Mouse (Mus musculus) embryonic facial prominence, embryonic 15.5 days (tissue): ENCODE results near the gene Ssh3. TPM values are rescaled to one million over a fixed set of nuclear protein-coding genes. Genes with fewer than 3 reads are reported as not detected.

Experiments
- ATAC-seq: fragments of 200-750 bp; cut with Nextera tagmentation; 2 replicates; pipeline ENCODE4 v1.8.0; 2017; ENCODE audit warnings: low read depth, moderate TSS enrichment; ENCODE audit not compliant: insufficient number of reproducible peaks, low FRiP score, low TSS enrichment
- H3K27ac ChIP-seq: fragments of 300-500 bp; sonication (generic); replicated peaks from 2 replicates; pipeline ENCODE4 v1.5.1; 2015; ENCODE audit warnings: mild to moderate bottlenecking, inconsistent platforms
- H3K27me3 ChIP-seq: fragments of 300-500 bp; sonication (generic); 2 replicates; pipeline ENCODE4 v1.6.1; 2015; ENCODE audit warnings: inconsistent platforms
- H3K36me3 ChIP-seq: fragments of 300-500 bp; sonication (generic); 2 replicates; pipeline ENCODE4 v1.6.1; 2015; ENCODE audit warnings: mild to moderate bottlenecking, inconsistent platforms
- H3K4me1 ChIP-seq: fragments of 300-500 bp; sonication (generic); 2 replicates; pipeline ENCODE4 v1.6.1; 2015; ENCODE audit warnings: inconsistent platforms
- H3K4me2 ChIP-seq: fragments of 300-500 bp; sonication (generic); replicated peaks from 2 replicates; pipeline ENCODE4 v1.6.1; 2015; ENCODE audit warnings: mild to moderate bottlenecking, inconsistent platforms
- H3K4me3 ChIP-seq: fragments of 300-500 bp; sonication (generic); replicated peaks from 2 replicates; pipeline ENCODE4 v1.5.1; 2015; ENCODE audit warnings: mild to moderate bottlenecking, inconsistent platforms
- H3K9ac ChIP-seq: fragments of 300-500 bp; sonication (generic); 2 replicates; pipeline ENCODE4 v1.6.1; 2015; ENCODE audit warnings: inconsistent platforms
- H3K9me3 ChIP-seq: fragments of 300-500 bp; sonication (generic); replicated peaks from 2 replicates; pipeline ENCODE4 v1.6.1; 2016; ENCODE audit warnings: inconsistent platforms
- WGBS: fragments of 180-500 bp; shearing (Covaris S2); methylation state at CpG from one replicate; pipeline ENCODE4 v1.1.7; 2015; 5-methylcytosine and 5-hydroxymethylcytosine counted together
- polyA plus RNA-seq: library from polyadenylated mRNA; unstranded; fragments of >200 nt; fragmentation: Nextera tagmentation; extraction: Ambion mirVana; gene quantifications from 2 replicates; pipeline ENCODE4 v1.2.1, GENCODE M21; 2015

Gene Ssh3
- polyA plus RNA-seq, 1 experiment from 2014 or later, result 34.4 TPM

- Histone ChIP-seq H3K27me3 (no peaks in the 10 kb centered on the region), H3K27ac (peak overlapping the region; percentile 83), H3K4me3 (peak overlapping the region; percentile 17), H3K9ac (no peak overlapping the region; the same call in 1 of the 2 replicates), H3K4me1 (peaks cover 79% of the 10 kb centered on the region), H3K36me3 (no peaks in the 10 kb centered on the region), H3K9me3 (no peaks in the 10 kb centered on the region), H3K4me2 (peak overlapping the region; percentile 42)
- no peak for ATAC-seq
- WGBS, result 51% methylated on average over 7 of the region's 7 CpGs
Observed at GRCm38 (mm10) chr19:4302936-4303639, 34.1 kb upstream of the Ssh3 start.

DNA sequence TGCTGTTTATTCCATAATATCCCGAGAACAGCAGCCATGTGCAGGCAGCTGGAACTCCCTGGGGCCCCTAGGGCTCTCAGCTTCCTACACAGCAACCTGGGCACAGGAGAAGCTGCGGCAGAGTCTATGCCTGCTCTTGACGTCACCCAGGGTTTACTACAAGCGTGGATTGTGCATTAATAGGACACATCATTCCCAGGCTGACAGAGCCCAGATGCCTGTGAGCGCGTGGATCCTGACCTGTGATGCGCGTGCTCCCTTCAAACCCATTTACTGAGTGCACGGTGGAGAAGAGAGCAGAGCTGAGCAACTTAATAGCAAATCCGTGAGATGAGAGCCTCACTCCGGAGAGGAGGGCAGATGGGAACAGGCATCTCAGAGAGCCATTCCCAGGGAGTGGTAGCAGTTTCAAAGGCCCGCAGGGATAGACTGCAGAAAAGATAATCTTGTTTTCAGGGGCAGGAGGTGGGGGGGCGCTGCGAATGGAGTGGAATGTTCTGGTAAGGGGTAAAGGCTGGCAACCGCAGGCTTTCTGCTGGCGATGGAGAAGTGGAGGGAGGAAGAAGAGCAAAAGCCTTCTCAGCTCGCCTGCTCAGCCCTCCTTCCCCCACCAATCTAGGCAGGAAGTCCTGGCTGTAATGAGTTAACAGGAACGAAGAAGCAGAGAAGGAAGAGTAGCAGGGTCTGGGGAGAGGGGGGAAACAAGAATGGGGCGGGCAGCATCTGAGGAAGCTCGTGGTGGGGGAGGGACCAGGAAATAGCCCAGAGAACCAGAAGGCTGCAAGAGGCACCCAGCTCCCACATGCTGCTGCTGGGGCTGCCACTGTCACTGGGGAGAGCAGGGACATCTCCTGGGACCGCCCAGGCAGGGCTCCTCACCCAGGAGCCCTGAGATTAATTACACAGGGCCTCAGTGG is 33.0 kb upstream of the Ssh3 start:
- Histone ChIP-seq H3K27ac (peak overlapping the region; percentile 83), H3K36me3 (no peaks in the 10 kb centered on the region), H3K4me2 (peak overlapping the region; percentile 42), H3K9me3 (no peaks in the 10 kb centered on the region), H3K9ac (no peak overlapping the region), H3K27me3 (no peaks in the 10 kb centered on the region), H3K4me1 (peaks cover 89% of the 10 kb centered on the region), H3K4me3 (peak overlapping the region; percentile 17)
- no peak for ATAC-seq
- WGBS, result 11% methylated on average over 21 of the region's 21 CpGs

- Histone ChIP-seq H3K36me3 (no peaks in the 10 kb centered on the region), H3K4me1 (peaks cover 87% of the 10 kb centered on the region), H3K9ac (no peak overlapping the region), H3K27ac (peak overlapping the region; percentile 83), H3K4me2 (peak overlapping the region; percentile 42), H3K9me3 (no peaks in the 10 kb centered on the region), H3K27me3 (no peaks in the 10 kb centered on the region), H3K4me3 (peak overlapping the region; percentile 17; the same call in 1 of the 2 replicates)
- WGBS, result 58% methylated on average over 11 of the region's 11 CpGs
- no peak for ATAC-seq
Observed at GRCm38 (mm10) chr19:4300852-4301734, 32.1 kb upstream of the Ssh3 start.

DNA sequence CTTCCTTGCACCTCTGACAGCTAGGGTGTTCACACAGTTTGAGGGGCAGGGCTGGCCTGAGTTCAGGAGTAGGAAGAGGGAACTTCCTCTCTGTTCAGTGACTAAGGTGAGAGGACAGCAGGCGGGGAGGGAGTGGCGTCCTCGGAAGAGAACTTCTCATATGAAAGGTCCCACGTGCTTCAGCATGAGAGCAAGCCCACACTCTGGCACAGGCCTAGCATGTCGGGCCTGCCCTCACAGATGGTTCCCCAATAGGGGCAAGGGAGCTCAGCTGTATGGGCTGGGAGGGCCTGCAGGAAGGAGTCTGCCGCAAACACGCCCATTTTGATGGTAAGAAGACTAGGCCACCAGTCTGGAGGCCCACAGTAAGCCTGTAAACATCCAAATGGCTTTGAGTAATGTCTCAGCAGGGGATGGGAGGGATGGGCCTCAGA is 31.3 kb upstream of the Ssh3 start:
- Histone ChIP-seq H3K4me2 (no peak overlapping the region), H3K27ac (peak overlapping the region; percentile 59), H3K4me3 (no peak overlapping the region), H3K4me1 (peaks cover 86% of the 10 kb centered on the region), H3K9me3 (no peaks in the 10 kb centered on the region), H3K9ac (no peak overlapping the region), H3K27me3 (no peaks in the 10 kb centered on the region), H3K36me3 (no peaks in the 10 kb centered on the region)
- ATAC-seq, result no peak
- WGBS, result 50% methylated on average over 7 of the region's 7 CpGs

GRCm38 (mm10) chr19:4299574-4300270 is 30.7 kb upstream of the Ssh3 start:
- Histone ChIP-seq H3K4me3 (no peak overlapping the region), H3K9me3 (no peaks in the 10 kb centered on the region), H3K4me2 (no peak overlapping the region), H3K9ac (no peak overlapping the region), H3K27me3 (no peaks in the 10 kb centered on the region), H3K4me1 (peaks cover 81% of the 10 kb centered on the region), H3K36me3 (no peaks in the 10 kb centered on the region), H3K27ac (peak overlapping the region; percentile 59)
- no peak for ATAC-seq
- 72% methylated on average over 6 of the region's 6 CpGs for WGBS

DNA sequence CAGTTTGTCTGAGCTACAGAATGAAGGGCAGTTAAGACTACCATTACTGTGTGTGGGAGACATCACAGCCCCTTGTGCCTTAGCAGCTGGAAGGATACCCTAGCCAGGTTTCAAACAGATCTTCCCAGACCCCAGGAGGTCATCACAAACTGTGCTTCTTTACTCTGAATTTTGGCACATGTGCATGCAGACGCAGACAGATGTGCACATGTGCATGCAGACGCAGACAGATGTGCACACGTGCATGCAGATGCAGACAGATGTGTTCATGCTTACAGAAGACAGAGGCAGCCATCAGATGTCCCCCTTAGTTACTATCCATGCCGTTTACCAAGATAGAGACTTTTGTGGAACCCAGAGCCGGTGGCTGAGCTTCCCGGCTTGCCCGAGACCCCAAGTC is 30.1 kb upstream of the Ssh3 start:
- no peak for ATAC-seq
- peak overlapping the region; percentile 59; the same call in 1 of the 2 replicates for H3K27ac ChIP-seq
- no peak overlapping the region for H3K9ac ChIP-seq
- H3K36me3 ChIP-seq, result 0 out of 2 replicates have a peak, but pooled peaks cover 3% of the 10 kb centered on the region
- WGBS, result 86% methylated on average over 7 of the region's 7 CpGs
- H3K9me3 ChIP-seq, result no peaks in the 10 kb centered on the region
- no peak overlapping the region for H3K4me2 ChIP-seq
- peaks cover 81% of the 10 kb centered on the region for H3K4me1 ChIP-seq
- H3K4me3 ChIP-seq, result no peak overlapping the region
- no peaks in the 10 kb centered on the region for H3K27me3 ChIP-seq

GRCm38 (mm10) chr19:4298322-4299121 is 29.5 kb upstream of the Ssh3 start:
- ATAC-seq, result no peak
- 77% methylated on average over 17 of the region's 17 CpGs for WGBS
- no peak overlapping the region for H3K4me2 ChIP-seq
- H3K27me3 ChIP-seq, result no peaks in the 10 kb centered on the region
- H3K9ac ChIP-seq, result no peak overlapping the region
- peaks cover 76% of the 10 kb centered on the region for H3K4me1 ChIP-seq
- no peaks in the 10 kb centered on the region for H3K9me3 ChIP-seq
- H3K36me3 ChIP-seq, result 0 out of 2 replicates have a peak, but pooled peaks cover 3% of the 10 kb centered on the region
- no peak overlapping the region for H3K4me3 ChIP-seq
- H3K27ac ChIP-seq, result no peak overlapping the region

- Histone ChIP-seq H3K27ac (no peak overlapping the region), H3K27me3 (no peaks in the 10 kb centered on the region), H3K4me1 (peaks cover 69% of the 10 kb centered on the region), H3K9me3 (no peaks in the 10 kb centered on the region), H3K36me3 (peaks cover 6% of the 10 kb centered on the region), H3K9ac (no peak overlapping the region), H3K4me2 (no peak overlapping the region), H3K4me3 (no peak overlapping the region)
- no peak for ATAC-seq
- WGBS, result 79% methylated on average over 5 of the region's 5 CpGs
Observed at GRCm38 (mm10) chr19:4297851-4298250, 28.9 kb upstream of the Ssh3 start.

GRCm38 (mm10) chr19:4296611-4297010 is 27.6 kb upstream of the Ssh3 start:
- WGBS, result 83% methylated on average over 2 of the region's 2 CpGs
- Histone ChIP-seq H3K27me3 (no peaks in the 10 kb centered on the region), H3K27ac (peak overlapping the region; percentile 34; the same call in 1 of the 2 replicates), H3K4me3 (no peak overlapping the region), H3K4me1 (peaks cover 57% of the 10 kb centered on the region), H3K9me3 (no peaks in the 10 kb centered on the region), H3K9ac (no peak overlapping the region), H3K4me2 (no peak overlapping the region), H3K36me3 (peaks cover 18% of the 10 kb centered on the region)
- no peak for ATAC-seq

DNA sequence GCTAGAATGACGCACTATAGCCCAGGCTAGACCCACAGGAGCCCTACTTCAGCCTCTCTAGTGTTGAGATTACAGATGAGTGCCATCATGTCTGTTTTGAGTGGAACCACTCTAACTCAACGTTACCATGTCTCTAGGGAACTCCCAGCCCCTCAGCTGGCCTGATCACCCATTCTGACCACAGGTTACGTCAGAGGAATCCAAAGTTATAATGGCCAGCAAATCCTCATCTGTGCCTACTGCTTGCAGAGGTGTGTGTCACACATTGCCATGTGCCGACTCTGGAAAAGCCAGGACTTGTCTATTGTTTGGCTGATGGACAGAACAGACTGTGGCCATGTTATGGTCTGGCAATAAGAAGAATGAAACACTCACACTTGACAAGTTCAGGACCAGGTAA is 26.4 kb upstream of the Ssh3 start:
- ATAC-seq, result no peak
- no peak overlapping the region for H3K4me2 ChIP-seq
- H3K36me3 ChIP-seq, result peaks cover 30% of the 10 kb centered on the region
- peaks cover 45% of the 10 kb centered on the region for H3K4me1 ChIP-seq
- no peak overlapping the region for H3K27ac ChIP-seq
- no peaks in the 10 kb centered on the region for H3K9me3 ChIP-seq
- H3K9ac ChIP-seq, result no peak overlapping the region
- WGBS, result 87% methylated on average over 4 of the region's 4 CpGs
- H3K4me3 ChIP-seq, result no peak overlapping the region
- H3K27me3 ChIP-seq, result no peaks in the 10 kb centered on the region
